Mouse (Mus musculus): Measurements from ENCODE around the gene Socs7.

Gene Socs7

DNA sequence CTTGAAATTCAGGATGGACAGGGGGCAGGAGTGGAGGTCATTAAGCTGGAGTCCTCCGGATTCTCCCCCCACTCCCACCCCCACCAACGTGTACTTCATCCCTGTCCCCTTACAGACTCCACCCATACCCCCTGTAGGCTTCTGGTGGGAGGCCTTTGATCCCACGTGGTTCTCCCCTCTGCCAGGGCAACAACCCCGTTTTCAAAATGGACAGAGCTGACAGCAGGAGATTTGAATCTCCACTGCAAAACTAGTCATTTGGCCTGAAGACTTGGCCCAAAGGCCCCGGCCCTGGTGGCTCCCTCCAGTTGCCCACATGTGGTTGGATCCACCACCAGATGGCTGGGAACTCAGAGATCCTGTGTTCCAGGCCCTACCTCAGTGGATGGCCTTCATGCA is 54.3 kb downstream of the Socs7 start:
- no peak for DNase-seq (ENCODE audit: low read depth, low spot score)

DNA sequence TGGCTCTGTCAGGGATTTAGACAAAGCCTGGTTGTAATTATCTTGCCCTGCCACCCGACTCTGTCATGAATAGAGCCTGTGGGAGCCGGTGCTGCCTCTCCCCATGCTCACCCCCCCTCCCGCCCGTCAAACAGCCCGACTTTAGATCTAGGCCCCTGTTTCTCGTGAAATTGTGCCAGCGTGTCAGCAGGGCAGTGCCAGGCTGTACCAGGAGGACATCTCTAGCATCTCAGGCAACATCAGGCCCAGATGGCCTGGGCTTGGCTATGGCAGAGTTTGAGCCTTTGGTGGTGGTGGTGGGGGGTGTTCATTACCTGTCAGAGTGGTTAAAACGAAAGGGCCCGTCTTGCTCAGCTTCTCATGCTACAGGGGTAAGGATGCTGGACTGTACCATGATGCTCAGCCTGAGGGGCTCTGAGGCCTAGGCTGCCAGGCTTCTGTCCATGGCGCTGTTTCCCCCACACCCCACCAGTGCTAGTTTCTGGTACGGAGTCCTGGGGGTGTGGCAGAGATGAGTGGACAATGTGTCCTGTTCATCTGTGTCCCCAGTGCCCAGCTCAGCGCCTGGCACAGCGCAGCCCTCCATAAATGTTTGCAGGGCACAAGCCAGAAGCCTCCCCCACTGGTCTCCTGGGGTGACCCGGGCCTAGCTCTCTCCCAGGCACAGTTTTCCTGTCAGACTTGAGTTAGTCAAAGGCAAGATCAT is 56.6 kb downstream of the Socs7 start:
- DNase-seq (ENCODE audit: low read depth, low spot score), result no peak

DNA sequence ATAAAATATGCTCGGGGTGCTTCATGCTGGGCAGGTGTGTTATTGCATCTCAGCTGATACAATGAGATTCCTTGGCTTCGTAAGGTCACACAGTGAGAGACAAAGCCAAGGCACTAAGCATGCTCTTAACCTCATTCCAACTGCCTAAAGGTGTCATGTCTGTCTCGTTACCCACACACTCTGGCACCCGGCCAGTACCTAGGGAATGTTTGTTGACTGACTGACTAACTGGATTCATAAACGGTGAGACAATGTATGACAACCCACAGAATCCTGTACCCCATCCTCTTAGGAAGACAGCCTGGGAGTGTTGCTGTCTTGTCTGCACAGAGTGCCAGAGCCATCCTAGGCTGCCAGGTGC is 57.2 kb downstream of the Socs7 start:
- DNase-seq (ENCODE audit: low read depth, low spot score), result no peak

DNA sequence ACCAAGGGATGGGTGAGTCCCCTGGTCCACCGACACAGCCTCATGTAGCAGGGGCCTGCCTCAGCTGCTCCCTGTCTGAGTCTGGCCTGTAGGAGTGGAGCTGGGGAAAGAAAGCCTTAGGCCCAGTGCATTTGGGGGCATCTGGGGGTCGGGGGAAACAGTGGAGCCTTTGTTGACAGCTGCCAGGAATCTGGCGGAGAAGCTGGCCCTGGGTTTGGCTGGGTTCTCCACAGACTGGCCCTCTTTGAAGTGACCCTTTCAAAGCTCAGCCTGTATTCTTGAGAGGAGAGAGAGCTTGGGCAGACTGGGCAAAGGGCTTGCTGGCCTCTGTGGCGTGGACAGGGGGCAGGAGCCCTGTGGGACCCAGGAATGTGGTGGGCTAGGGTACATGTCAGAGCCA is 60.2 kb downstream of the Socs7 start:
- no peak for DNase-seq (ENCODE audit: low read depth, low spot score)

DNA sequence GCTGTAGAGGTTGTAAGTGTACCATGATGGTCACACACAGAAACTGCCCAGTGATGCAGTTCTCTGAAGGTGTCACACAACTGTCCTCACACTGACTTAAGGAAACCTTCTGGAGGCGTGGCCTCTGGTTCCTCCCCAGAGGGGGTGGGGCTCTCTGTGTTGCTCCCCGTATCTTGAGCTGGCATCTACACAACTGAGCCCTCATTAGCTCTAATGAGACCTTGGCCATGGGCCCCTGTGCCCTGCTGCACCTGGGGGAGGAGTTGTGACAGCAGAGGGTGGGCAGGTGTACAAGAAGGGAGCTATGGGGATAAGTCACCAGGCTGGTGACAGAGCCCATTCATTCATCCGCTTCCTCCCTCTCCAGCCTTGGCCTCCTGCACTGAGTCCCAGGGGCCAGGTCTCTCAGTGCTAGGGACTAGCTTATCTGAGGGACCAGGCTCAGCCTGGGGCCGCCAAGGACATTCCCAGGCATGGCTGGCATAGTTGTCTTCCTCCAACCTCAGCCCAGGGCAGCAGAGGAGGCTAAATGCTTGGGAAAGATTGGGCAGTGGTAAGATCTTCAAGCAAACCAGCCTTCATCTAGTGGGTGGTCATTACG is 61.8 kb downstream of the Socs7 start:
- DNase-seq (ENCODE audit: low read depth, low spot score), result no peak

DNA sequence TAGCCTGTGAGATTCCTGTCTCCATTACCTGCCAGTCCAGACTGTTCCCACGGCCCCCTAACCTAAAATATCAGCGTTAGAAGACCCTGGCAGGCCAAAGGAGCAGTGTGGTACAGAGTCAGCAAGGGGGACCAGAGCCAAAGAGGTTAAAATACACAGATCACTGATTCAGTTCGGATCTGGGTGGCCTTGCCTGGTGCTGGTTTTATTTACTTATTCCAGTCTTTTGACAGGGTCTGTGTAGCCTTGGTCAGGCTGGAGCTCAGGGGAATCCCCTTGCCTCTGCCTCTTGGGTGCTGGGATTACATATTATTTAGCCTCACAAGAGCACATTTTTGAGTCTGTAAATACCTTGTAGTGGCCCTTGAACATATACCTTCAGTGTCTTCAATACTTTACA is 62.5 kb downstream of the Socs7 start:
- DNase-seq (ENCODE audit: low read depth, low spot score), result no peak

DNA sequence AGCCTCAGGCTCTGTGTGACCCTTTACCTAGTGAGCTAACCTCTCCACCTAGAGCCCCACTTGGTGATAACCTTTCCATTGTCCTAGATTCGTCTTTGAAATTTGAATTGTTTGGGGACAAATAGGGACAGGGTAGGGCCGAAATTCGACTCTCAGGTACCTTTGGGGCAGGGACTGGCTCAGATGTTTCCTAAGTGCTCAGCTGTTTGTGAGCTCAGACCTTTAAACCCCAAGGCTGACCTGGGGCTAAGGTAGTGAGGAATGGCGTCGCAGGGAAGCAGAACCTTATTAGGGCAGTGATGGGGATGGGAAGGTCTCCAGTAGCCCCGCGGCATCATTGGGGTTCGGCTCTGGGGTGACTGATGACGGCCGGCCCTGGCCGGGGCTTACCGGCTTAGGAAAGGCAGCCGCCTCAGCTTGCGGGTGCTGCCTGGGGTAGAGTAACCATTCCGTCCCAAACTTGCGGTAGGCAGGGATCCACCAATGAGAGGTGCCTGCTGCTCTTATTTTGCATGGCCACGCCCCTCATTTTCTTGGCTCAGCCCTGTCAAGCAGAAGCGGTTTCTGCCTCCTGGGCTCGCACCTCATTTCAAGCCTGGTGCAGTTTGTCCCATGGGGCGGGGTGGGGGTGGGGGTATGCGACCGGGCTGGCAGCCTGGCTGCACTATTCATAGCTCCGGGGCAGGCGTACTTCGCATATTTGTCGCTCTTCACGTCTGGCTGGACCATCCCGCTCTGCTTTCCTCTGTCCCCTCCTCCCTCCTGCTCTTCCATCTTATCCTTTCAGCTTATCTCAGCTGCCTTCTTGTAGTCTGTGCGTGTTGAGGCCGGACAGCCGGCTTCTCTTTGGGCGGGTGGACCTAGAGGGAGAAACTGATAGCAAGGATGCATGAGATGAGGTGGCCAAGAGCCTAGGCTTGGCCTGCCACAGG is 65.7 kb downstream of the Socs7 start:
- peak; percentile 64 for DNase-seq (ENCODE audit: low read depth, low spot score)

DNA sequence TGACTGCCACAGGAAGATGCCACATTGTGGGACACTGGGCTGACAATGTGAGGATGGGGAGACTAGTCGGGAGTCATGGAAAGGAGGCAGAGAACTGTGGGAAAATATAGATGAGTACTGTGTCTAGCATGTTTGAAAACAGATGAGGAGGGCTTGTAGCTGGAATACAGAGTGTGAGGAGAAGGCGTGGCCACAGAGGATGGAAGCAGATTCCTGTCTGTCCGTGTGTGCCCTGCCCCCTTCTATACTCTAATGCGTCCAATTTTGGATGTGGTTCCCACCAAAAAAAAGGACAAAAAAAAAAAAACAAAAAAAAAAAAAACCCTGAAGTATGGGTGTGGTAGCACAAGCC is 66.4 kb downstream of the Socs7 start:
- no peak for DNase-seq (ENCODE audit: low read depth, low spot score)

DNA sequence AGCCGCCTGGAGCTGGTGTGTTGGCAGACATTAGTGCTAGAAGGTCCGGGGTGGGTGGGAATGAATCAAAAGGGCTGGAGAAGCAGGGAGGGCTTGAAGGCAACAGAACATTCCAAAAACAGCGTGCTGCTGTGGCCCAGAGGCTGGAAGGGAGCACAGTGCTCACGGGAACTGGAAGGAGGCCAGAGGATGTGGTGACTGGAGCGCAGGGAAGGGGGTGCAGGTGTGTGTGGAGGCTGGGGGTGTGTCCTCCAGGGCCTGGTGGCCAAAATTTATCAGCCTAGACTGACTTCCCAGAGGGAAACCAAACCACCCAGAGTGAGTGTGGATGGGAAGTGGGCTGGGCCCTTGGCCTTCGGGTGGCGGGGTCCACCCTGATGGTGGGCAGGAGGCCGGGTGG is 67.3 kb downstream of the Socs7 start:
- no peak for DNase-seq (ENCODE audit: low read depth, low spot score)

DNA sequence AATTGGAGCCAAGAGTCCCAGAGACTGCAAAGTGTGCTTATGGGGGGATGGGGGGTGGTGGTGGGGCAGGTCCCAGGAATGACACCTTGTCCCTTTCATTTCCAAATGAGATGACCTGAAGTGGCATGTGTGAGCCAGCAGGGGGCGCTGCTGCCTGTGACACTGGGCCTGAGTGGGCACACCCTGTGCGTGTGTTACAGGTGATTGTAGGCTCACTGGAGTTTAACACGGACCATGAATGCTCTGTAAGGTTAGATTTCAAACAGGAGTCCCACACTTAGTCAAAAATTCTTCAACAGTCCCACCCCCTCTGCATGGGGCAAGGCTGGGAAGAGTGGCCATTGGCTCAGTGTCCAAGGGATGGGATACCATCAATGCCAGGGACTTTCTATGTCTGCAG is 69.7 kb downstream of the Socs7 start:
- DNase-seq (ENCODE audit: low read depth, low spot score), result peak; percentile 81

DNA sequence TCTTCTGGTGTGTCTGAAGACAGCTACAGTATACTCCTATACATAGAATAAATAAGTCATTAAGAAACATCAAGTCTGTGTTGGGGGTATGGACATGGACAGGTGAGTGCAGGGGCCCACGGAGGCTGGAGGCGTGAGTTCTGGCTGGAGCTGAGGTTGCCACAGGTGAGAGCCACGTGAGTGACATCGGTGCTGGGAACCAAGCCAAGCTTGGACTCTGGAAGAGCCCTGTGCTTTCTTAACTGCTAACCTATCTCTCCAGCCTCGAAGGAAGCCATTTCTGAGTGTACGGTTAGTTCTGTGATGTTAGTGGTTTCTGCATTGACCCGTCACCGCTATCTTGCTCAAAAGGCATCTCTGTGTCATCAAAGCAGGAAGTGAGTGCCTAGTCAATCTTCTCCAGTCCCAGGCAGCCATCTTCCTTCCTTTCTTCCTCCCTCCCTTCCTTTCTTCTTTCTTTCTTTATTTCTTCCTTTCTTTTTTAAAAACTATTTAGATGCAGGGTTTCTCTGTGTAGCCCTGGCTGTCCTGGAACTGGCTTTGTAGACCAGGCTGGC is 70.7 kb downstream of the Socs7 start:
- DNase-seq (ENCODE audit: low read depth, low spot score), result no peak

DNA sequence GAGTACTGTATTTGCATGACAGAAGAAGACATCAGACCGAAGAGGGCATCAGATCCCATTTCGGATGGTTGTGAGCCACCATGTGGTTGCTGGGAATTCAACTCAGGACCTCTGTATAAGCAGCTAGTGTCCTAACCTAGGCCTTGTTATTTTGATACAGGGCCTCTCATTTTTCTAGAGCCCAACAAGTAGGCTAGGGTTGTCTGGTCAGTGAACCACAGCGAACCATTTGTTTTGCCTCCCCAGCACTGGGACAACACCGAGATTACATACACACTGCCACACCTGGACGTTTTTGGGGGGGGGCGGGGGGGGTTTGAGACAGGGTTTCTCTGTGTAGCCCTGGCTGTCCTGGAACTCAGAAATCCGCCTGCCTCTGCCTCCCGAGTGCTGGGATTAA is 71.8 kb downstream of the Socs7 start:
- DNase-seq (ENCODE audit: low read depth, low spot score), result no peak

DNA sequence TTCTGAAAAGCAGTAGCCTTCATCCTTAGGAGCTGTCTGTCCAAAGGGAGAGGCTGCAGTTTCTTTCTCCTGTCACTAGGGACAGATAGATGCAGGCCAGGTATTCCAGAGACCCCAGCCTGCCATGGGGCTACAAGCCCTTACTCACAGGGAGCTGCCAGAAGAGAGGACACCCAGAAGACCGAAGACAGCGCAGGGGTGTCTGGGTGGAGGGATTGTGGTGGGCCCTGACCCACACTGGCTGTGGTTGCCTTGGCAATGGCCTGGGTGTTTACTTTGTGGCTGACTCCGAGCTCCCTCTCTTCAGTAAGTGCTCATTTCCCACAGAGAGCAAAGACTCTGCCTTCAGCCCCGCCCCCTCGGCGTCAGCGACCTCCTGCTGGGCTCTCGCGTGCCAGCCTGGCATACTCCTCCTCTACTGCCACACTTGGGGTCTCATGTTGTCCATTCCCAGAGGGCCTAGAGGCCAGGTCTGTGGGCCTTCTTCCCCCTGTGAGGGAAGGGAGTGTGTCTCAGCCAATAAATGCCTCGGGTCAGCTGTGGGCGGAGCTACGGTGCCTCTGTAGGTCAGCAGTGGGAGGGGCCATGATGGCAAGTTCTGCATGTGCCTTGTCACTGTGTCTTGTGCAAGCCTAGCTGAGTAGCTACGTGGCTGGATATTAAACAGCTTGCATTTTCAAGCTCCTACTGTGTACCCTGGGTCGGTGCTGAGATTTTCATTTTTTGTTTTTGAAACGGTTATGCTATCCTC is 72.5 kb downstream of the Socs7 start:
- peak; percentile 78 for DNase-seq (ENCODE audit: low read depth, low spot score)

DNA sequence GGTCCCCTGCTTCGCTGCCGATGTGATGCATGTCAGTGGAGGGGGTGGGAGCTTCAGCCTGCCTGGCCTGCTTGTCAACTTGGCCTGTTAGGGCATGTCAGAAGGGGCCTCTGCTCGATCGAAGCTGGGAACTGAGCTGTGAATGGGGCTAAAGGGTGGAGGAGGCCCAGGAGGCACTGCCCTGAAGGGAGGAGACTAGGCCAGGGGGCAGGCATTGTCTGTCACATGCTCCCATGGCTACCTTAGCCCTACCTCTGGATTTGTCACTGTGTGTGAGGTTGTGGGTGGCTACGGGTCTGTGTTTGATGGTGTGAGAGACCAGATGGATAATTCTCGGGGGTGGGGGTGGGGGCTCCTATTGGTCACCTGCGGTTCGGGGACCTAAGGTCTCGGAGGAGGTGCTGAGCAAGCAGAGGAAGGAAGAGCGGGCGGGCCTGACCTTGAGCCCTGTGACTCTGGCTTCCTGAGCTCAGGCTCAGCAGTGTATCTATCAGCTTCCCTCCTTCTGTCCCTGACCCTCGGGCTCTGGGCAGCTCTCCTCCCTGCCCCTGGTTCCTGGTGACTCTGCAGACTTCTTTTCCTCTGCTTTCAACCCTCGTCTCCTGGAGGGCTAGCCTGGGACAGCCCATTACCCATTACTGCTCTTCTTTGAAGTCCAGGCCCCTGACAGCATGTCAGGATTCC is 73.6 kb downstream of the Socs7 start:
- DNase-seq (ENCODE audit: low read depth, low spot score), result no peak

DNA sequence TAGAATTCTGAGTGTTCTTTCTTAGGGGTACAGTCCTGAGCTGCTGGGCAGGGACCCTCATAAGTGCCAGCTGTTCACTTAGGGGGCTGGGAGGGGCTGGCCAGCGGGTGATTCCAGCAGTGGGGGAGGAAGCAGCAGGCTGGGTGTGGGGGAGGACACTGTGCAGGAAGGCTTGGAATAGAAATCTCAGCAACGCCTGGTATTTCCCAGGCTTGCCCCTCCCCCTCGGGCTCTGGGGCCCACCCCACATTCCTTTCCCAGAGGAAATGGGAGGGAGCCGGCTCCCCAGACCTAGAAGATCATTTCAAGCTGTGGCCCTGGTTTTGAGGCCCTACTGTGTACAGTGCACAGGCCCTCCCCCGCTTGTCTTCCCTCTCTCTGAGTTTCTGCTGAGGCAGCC is 75.4 kb downstream of the Socs7 start:
- DNase-seq (ENCODE audit: low read depth, low spot score), result no peak

DNA sequence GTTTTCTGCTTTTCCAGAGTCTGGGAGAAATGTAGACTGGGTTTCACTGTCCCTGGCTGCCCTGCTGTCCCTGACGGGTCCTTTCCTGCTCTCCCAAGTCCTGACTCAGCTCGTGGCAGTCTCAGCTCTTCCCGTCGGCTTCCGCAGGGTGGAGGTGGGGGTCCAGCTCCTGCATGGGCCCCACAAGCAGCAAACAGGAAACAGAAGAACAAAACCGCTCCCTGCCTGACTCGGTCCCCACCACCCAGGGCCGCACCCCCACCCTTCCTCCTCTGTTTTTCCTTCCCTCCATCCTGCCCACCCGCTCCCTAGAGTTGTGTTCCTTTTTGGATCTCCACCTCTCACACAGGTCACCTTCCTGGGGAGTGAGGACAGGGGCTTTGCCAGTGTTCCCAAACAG is 76.5 kb downstream of the Socs7 start:
- no peak for DNase-seq (ENCODE audit: low read depth, low spot score)

DNA sequence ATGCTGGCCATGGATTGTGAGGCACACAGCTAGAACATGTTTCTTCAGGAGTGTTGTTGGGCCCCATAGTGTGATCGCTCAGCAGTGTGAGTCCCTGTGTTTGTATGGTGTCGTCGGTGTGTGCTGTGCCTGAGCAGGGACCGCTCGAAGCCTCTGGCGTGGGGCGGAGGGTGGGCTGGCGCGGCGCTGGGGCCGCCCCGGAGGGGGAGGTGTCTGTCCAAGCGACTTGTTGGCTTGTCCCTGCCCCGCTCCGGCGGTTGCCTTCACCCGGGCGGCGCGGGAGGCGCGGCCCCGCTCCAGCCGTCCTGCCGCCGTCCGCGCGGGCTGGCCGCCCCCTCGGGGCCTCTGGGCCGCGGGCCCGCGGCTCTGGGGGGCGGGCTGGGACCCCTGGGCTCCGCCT is 77.6 kb downstream of the Socs7 start:
- DNase-seq (ENCODE audit: low read depth, low spot score), result no peak

DNA sequence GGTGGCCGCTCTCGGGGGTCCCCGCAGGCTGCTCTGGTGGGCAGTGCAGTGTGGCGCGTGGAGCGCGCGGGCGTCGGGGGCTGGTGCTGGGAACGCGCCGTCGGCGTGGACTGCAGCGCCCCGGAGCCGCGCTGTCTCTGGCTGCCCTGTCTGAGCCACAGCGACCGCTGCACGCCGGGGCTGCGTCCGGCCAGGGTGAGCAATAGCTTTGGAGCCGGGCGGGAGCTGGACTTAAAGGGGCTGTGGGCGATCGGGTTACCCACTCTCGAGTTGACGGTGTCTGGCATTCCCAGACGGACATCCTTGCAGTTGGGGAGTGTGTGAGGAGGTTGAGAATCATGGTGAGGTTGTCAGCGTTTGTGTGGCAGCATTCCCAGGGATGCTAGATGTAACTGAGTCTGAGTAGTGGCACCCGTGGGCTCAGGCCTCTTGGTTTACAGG is 78.1 kb downstream of the Socs7 start:
- DNase-seq (ENCODE audit: low read depth, low spot score), result no peak

DNA sequence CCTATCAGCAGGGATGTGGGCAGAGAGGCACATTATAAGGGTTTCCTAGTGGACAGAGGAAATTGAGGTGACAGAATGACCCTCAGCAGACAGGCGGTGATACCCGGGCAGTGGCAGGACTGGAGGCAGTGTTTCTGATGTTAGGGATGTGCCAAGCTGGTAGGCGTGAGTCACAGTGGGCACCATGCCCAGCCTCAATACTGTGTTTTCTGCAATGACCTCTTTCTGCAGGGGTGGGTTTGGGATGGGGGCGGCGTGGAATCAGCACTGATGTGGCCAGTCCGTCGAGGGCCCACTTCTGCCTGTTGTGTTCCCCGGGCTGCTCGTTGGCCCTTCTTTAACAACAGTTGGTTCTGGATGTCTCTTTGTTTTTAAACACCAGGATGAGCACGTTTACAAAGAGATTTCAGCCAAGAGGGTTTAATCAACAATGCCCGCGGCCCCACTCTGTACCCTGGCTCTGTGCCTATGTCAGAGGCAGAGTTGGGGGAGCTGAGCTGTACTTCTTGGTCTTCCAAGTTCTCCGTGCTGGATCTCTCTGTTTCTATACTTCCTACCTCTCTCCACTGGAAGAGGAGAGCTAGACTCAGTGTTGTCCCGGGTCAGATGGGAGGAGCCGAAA is 78.8 kb downstream of the Socs7 start:
- no peak for DNase-seq (ENCODE audit: low read depth, low spot score)

DNA sequence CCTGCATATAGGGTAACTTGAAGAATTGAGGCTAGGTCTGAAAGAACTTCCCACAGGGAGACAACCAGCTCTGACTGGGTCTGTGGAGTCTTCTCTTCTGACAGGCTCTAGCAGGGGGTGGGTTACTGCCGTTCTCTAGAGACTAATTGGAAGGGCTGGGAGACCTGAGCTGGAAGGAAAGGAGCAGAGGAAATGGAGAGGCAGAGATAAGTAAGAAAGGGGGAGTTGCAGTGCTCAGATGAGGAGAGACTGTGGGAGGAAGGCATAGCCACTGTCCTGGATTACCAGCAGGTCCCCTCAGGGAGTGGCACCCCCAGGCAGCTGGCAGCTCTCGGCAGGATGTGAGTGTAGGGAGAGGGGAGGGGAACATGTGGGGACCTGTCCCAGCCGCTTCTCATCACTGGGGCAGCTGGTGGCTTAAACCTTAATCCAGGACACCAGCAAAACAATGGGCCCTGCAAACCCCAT is 79.3 kb downstream of the Socs7 start:
- no peak for DNase-seq (ENCODE audit: low read depth, low spot score)

All from CD4-positive, CD25-positive, alpha-beta regulatory T cell, adult 2 months (primary cell).